Mouse (Mus musculus): Measurements from ENCODE around the gene Myo1c. TPM values are rescaled to one million over a fixed set of nuclear protein-coding genes. Genes with fewer than 3 reads are reported as not detected.

Gene Myo1c
- polyA plus RNA-seq, 1 experiment from 2014 or later = 47.5 TPM

Other genes with a start within 250 kb of the Myo1c start
- 27.8 and 32.4 TPM in 2 replicates for gene Serpinf1, start 227.8 kb upstream of the Myo1c start, polyA plus RNA-seq (2014; fragmentation: Nextera tagmentation; extraction: Ambion mirVana)
- gene Serpinf2, start 210.9 kb upstream of the Myo1c start, polyA plus RNA-seq (2014; fragmentation: Nextera tagmentation; extraction: Ambion mirVana) = not detected in 2 replicates
- 3.1 and 3.7 TPM in 2 replicates for gene Wdr81, start 195.8 kb upstream of the Myo1c start, polyA plus RNA-seq (2014; fragmentation: Nextera tagmentation; extraction: Ambion mirVana)
- gene Tlcd2, start 188.8 kb upstream of the Myo1c start, polyA plus RNA-seq (2014; fragmentation: Nextera tagmentation; extraction: Ambion mirVana) = 10.3 and 13.4 TPM in 2 replicates
- 46.8 and 48.2 TPM in 2 replicates for gene Prpf8, start 163.7 kb upstream of the Myo1c start, polyA plus RNA-seq (2014; fragmentation: Nextera tagmentation; extraction: Ambion mirVana)
- gene Rilp, start 140.4 kb upstream of the Myo1c start, polyA plus RNA-seq (2014; fragmentation: Nextera tagmentation; extraction: Ambion mirVana) = 5.7 and 6.4 TPM in 2 replicates
- gene Scarf1, start 137.0 kb upstream of the Myo1c start, polyA plus RNA-seq (2014; fragmentation: Nextera tagmentation; extraction: Ambion mirVana) = 9.7 and 11.3 TPM in 2 replicates
- gene Slc43a2, start 118.8 kb upstream of the Myo1c start, polyA plus RNA-seq (2014; fragmentation: Nextera tagmentation; extraction: Ambion mirVana) = 1.9 and 2.7 TPM in 2 replicates
- gene Pitpna, start 62.4 kb upstream of the Myo1c start, polyA plus RNA-seq (2014; fragmentation: Nextera tagmentation; extraction: Ambion mirVana) = 76.7 and 83.2 TPM in 2 replicates
- gene Inpp5k, start 19.5 kb upstream of the Myo1c start, polyA plus RNA-seq (2014; fragmentation: Nextera tagmentation; extraction: Ambion mirVana) = 29.4 and 30.7 TPM in 2 replicates
- gene Crk, start 28.8 kb downstream of the Myo1c start, polyA plus RNA-seq (2014; fragmentation: Nextera tagmentation; extraction: Ambion mirVana) = 86.0 and 88.2 TPM in 2 replicates
- 712 and 732 TPM in 2 replicates for gene Ywhae, start 82.4 kb downstream of the Myo1c start, polyA plus RNA-seq (2014; fragmentation: Nextera tagmentation; extraction: Ambion mirVana)
- gene Doc2b, start 145.5 kb downstream of the Myo1c start, polyA plus RNA-seq (2014; fragmentation: Nextera tagmentation; extraction: Ambion mirVana) = 0.09 and 0.22 TPM in 2 replicates